Mouse (Mus musculus) heart, embryonic 15.5 days (tissue): ENCODE results near the gene Bmf. TPM values are rescaled to one million over a fixed set of nuclear protein-coding genes. Genes with fewer than 3 reads are reported as not detected.

ENCODE experiments used
- ATAC-seq: fragments of 200-750 bp; cut with Nextera tagmentation; replicated peaks from 2 replicates; pipeline ENCODE4 v1.8.0; 2017; ENCODE audit warnings: low read depth, moderate TSS enrichment; ENCODE audit not compliant: insufficient number of reproducible peaks, insufficient read depth, low FRiP score
- H3K27ac ChIP-seq: fragments of 300-500 bp; sonication (generic); 2 replicates; pipeline ENCODE4 v1.5.1; 2015; ENCODE audit warnings: mild to moderate bottlenecking, inconsistent platforms
- H3K27me3 ChIP-seq: fragments of 300-500 bp; sonication (generic); 2 replicates; pipeline ENCODE4 v1.6.1; 2015; ENCODE audit warnings: inconsistent platforms
- H3K36me3 ChIP-seq: fragments of 300-500 bp; sonication (generic); 2 replicates; pipeline ENCODE4 v1.6.1; 2015; ENCODE audit warnings: mild to moderate bottlenecking, inconsistent platforms
- H3K4me1 ChIP-seq: fragments of 300-500 bp; sonication (generic); replicated peaks from 2 replicates; pipeline ENCODE4 v1.6.1; 2015; ENCODE audit warnings: inconsistent platforms
- H3K4me2 ChIP-seq: fragments of 300-500 bp; sonication (generic); 2 replicates; pipeline ENCODE4 v1.6.1; 2015; ENCODE audit warnings: inconsistent platforms, mild to moderate bottlenecking, moderate library complexity
- H3K4me3 ChIP-seq: fragments of 300-500 bp; sonication (generic); 2 replicates; pipeline ENCODE4 v1.5.1; 2015; ENCODE audit warnings: mild to moderate bottlenecking, inconsistent platforms
- H3K9ac ChIP-seq: fragments of 300-500 bp; sonication (generic); 2 replicates; pipeline ENCODE4 v1.6.1; 2015; ENCODE audit warnings: mild to moderate bottlenecking, inconsistent platforms
- H3K9me3 ChIP-seq: fragments of 300-500 bp; sonication (generic); replicated peaks from 2 replicates; pipeline ENCODE4 v1.6.1; 2016; ENCODE audit warnings: inconsistent platforms
- WGBS: fragments of 180-500 bp; shearing (Covaris S2); methylation state at CpG from one replicate; pipeline ENCODE4 v1.1.7; 2015; ENCODE audit warnings: mixed read lengths; 5-methylcytosine and 5-hydroxymethylcytosine counted together
- polyA plus RNA-seq: library from polyadenylated mRNA; unstranded; fragments of >200 nt; fragmentation: Nextera tagmentation; extraction: Ambion mirVana; gene quantifications from 2 replicates; pipeline ENCODE4 v1.2.1, GENCODE M21; 2015

The Bmf gene
- 1.9 and 3.8 TPM in 2 replicates for polyA plus RNA-seq

- Histone ChIP-seq H3K9ac (peak within 1 kb of the TSS; percentile 85), H3K4me2 (peak within 1 kb of the TSS; percentile 94), H3K27ac (peak within 1 kb of the TSS; percentile 81), H3K36me3 (no peaks in the 10 kb centered on the region), H3K27me3 (no peaks in the 10 kb centered on the region), H3K9me3 (no peaks in the 10 kb centered on the region), H3K4me3 (peak within 1 kb of the TSS; percentile 82), H3K4me1 (peaks cover 45% of the 10 kb centered on the region)
- under 1% methylated on average over 45 of the region's 45 CpGs for WGBS
- ATAC-seq, result peak; percentile 85
Measured at GRCm38 (mm10) chr2:118549507-118550473, at the start of gene Bmf. Gene Bmf, minus strand, starts transcription at chr2:118549687.

- peak overlapping the region; percentile 72; the same call in 1 of the 2 replicates for H3K27ac ChIP-seq
Measured at GRCm38 (mm10) chr2:118599087-118599486, 49.6 kb upstream of the Bmf start.

GRCm38 (mm10) chr2:118597673-118598568, 48.4 kb upstream of the Bmf start, which contains the start of gene Bub1b:
Gene Bub1b, plus strand, starts transcription at chr2:118598211.
- ATAC-seq, result peak; percentile 92
- Histone ChIP-seq H3K4me3 (peak within 1 kb of the TSS; percentile 86), H3K9me3 (no peaks in the 10 kb centered on the region), H3K9ac (peak within 1 kb of the TSS; percentile 73), H3K4me2 (peak within 1 kb of the TSS; percentile 76), H3K27ac (peak within 1 kb of the TSS; percentile 72), H3K36me3 (no peaks in the 10 kb centered on the region), H3K4me1 (peaks cover 36% of the 10 kb centered on the region), H3K27me3 (no peaks in the 10 kb centered on the region)
- WGBS, result 6% methylated on average over 41 of the region's 41 CpGs

More at GRCm38 (mm10) chr2:118599087-118599486, 49.6 kb upstream of the Bmf start:
- H3K4me2 ChIP-seq, result peak overlapping the region; percentile 76
- H3K9ac ChIP-seq, result peak overlapping the region; percentile 73
- peak overlapping the region; percentile 86 for H3K4me3 ChIP-seq
- H3K4me1 ChIP-seq, result peaks cover 36% of the 10 kb centered on the region
- WGBS, result 22% methylated on average over 5 of the region's 5 CpGs
- no peak for ATAC-seq
- no peaks in the 10 kb centered on the region for H3K9me3 ChIP-seq
- peaks cover 12% of the 10 kb centered on the region for H3K36me3 ChIP-seq
- H3K27me3 ChIP-seq, result no peaks in the 10 kb centered on the region

GRCm38 (mm10) chr2:118591083-118591482, 41.6 kb upstream of the Bmf start:
- Histone ChIP-seq H3K4me3 (no peak overlapping the region), H3K4me2 (no peak overlapping the region), H3K27me3 (no peaks in the 10 kb centered on the region), H3K4me1 (no peaks in the 10 kb centered on the region), H3K9me3 (no peaks in the 10 kb centered on the region), H3K9ac (no peak overlapping the region), H3K27ac (no peak overlapping the region), H3K36me3 (no peaks in the 10 kb centered on the region)
- WGBS, result 73% methylated on average over 4 of the region's 4 CpGs
- ATAC-seq, result no peak

- 66% methylated on average over 3 of the region's 3 CpGs for WGBS
- H3K4me3 ChIP-seq, result no peak overlapping the region
Measured at GRCm38 (mm10) chr2:118587686-118588085, 38.2 kb upstream of the Bmf start.

GRCm38 (mm10) chr2:118586013-118586412, 36.5 kb upstream of the Bmf start:
- H3K4me2 ChIP-seq, result no peak overlapping the region
- no peaks in the 10 kb centered on the region for H3K27me3 ChIP-seq
- H3K27ac ChIP-seq, result no peak overlapping the region
- no peak overlapping the region for H3K9ac ChIP-seq
- H3K4me1 ChIP-seq, result no peaks in the 10 kb centered on the region
- ATAC-seq, result no peak
- H3K36me3 ChIP-seq, result no peaks in the 10 kb centered on the region
- WGBS, result 80% methylated on average over 5 of the region's 5 CpGs
- H3K9me3 ChIP-seq, result no peaks in the 10 kb centered on the region
- no peak overlapping the region for H3K4me3 ChIP-seq

More at GRCm38 (mm10) chr2:118587686-118588085, 38.2 kb upstream of the Bmf start:
- Histone ChIP-seq H3K9ac (no peak overlapping the region), H3K4me2 (no peak overlapping the region), H3K27ac (no peak overlapping the region), H3K4me1 (no peaks in the 10 kb centered on the region), H3K36me3 (no peaks in the 10 kb centered on the region), H3K27me3 (no peaks in the 10 kb centered on the region), H3K9me3 (no peaks in the 10 kb centered on the region)
- no peak for ATAC-seq

- Histone ChIP-seq H3K27ac (no peak overlapping the region), H3K27me3 (no peaks in the 10 kb centered on the region), H3K4me2 (no peak overlapping the region), H3K36me3 (no peaks in the 10 kb centered on the region), H3K4me3 (no peak overlapping the region), H3K9ac (no peak overlapping the region), H3K9me3 (no peaks in the 10 kb centered on the region), H3K4me1 (no peaks in the 10 kb centered on the region)
- ATAC-seq, result no peak
- 73% methylated on average over 3 of the region's 3 CpGs for WGBS
Measured at GRCm38 (mm10) chr2:118573135-118573534, 23.6 kb upstream of the Bmf start.

- Histone ChIP-seq H3K9ac (no peak overlapping the region), H3K9me3 (no peaks in the 10 kb centered on the region), H3K4me3 (no peak overlapping the region), H3K36me3 (no peaks in the 10 kb centered on the region), H3K4me1 (no peaks in the 10 kb centered on the region), H3K4me2 (no peak overlapping the region), H3K27ac (no peak overlapping the region), H3K27me3 (no peaks in the 10 kb centered on the region)
- ATAC-seq, result no peak
- 78% methylated on average over 9 of the region's 9 CpGs for WGBS
Measured at GRCm38 (mm10) chr2:118572183-118572836, 22.8 kb upstream of the Bmf start.

GRCm38 (mm10) chr2:118570939-118571338, 21.5 kb upstream of the Bmf start:
- H3K27me3 ChIP-seq, result no peaks in the 10 kb centered on the region
- no peak for ATAC-seq
- 71% methylated on average over 2 of the region's 2 CpGs for WGBS

GRCm38 (mm10) chr2:118567179-118567578, 17.7 kb upstream of the Bmf start:
- 83% methylated on average over 8 of the region's 8 CpGs for WGBS
- Histone ChIP-seq H3K4me3 (no peak overlapping the region), H3K27me3 (no peaks in the 10 kb centered on the region), H3K4me2 (no peak overlapping the region), H3K9me3 (no peaks in the 10 kb centered on the region), H3K9ac (no peak overlapping the region), H3K4me1 (no peaks in the 10 kb centered on the region), H3K27ac (no peak overlapping the region), H3K36me3 (no peaks in the 10 kb centered on the region)
- no peak for ATAC-seq

More at GRCm38 (mm10) chr2:118570939-118571338, 21.5 kb upstream of the Bmf start:
- H3K4me3 ChIP-seq, result no peak overlapping the region
- no peak overlapping the region for H3K4me2 ChIP-seq
- H3K9ac ChIP-seq, result no peak overlapping the region
- no peaks in the 10 kb centered on the region for H3K9me3 ChIP-seq
- no peak overlapping the region for H3K27ac ChIP-seq
- no peaks in the 10 kb centered on the region for H3K4me1 ChIP-seq
- H3K36me3 ChIP-seq, result no peaks in the 10 kb centered on the region
